Mouse (Mus musculus) neural tube, embryonic 11.5 days (tissue): ENCODE measurements around the gene Nsun2. TPM values are rescaled to one million over a fixed set of nuclear protein-coding genes. Genes with fewer than 3 reads are reported as not detected.

Experiments
- ATAC-seq: fragments of 200-750 bp; cut with Nextera tagmentation; 2 replicates; pipeline ENCODE4 v1.8.0; 2017; ENCODE audit warnings: moderate number of reproducible peaks, mild to moderate bottlenecking, moderate TSS enrichment, moderate library complexity; ENCODE audit not compliant: insufficient read depth, low FRiP score, low TSS enrichment
- DNase-seq: peaks from one replicate; pipeline ENCODE4 v3.0.0-alpha.2; 2015; ENCODE audit warnings: low spot score
- H3K27ac ChIP-seq: fragments of 300-500 bp; sonication (generic); 2 replicates; pipeline ENCODE4 v1.5.1; 2014; ENCODE audit warnings: low read depth, mild to moderate bottlenecking, low read length
- H3K27me3 ChIP-seq: fragments of 300-500 bp; sonication (generic); 2 replicates; pipeline ENCODE4 v1.6.1; 2014; ENCODE audit warnings: mild to moderate bottlenecking, low read length, mixed read lengths; ENCODE audit not compliant: control insufficient read depth, insufficient read depth
- H3K36me3 ChIP-seq: fragments of 300-500 bp; sonication (generic); 2 replicates; pipeline ENCODE4 v1.6.1; 2014; ENCODE audit warnings: mild to moderate bottlenecking, low read length, moderate library complexity, mixed read lengths; ENCODE audit not compliant: control insufficient read depth, insufficient read depth
- H3K4me1 ChIP-seq: fragments of 300-500 bp; sonication (generic); 2 replicates; pipeline ENCODE4 v1.6.1; 2014; ENCODE audit warnings: low read length, mixed read lengths; ENCODE audit not compliant: control insufficient read depth, insufficient read depth
- H3K4me2 ChIP-seq: fragments of 300-500 bp; sonication (generic); 2 replicates; pipeline ENCODE4 v1.6.1; 2014; ENCODE audit warnings: low read depth, mild to moderate bottlenecking, moderate library complexity
- H3K4me3 ChIP-seq: fragments of 300-500 bp; sonication (generic); 2 replicates; pipeline ENCODE4 v1.5.1; 2014; ENCODE audit warnings: low read depth, low read length
- H3K9ac ChIP-seq: fragments of 300-500 bp; sonication (generic); 2 replicates; pipeline ENCODE4 v1.6.1; 2014; ENCODE audit warnings: mild to moderate bottlenecking, low read length
- H3K9me3 ChIP-seq: fragments of 300-500 bp; sonication (generic); 2 replicates; pipeline ENCODE4 v1.6.1; 2016; ENCODE audit warnings: low read length; ENCODE audit not compliant: control insufficient read depth
- WGBS: fragments of 180-500 bp; shearing (Covaris S2); extraction: QIAGEN DNeasy Blood & Tissue Kit; methylation state at CpG from one replicate; pipeline ENCODE4 v1.1.7; 2014; 5-methylcytosine and 5-hydroxymethylcytosine counted together
- polyA plus RNA-seq: library from polyadenylated mRNA; unstranded; fragments of >200 nt; fragmentation: Nextera tagmentation; extraction: Ambion mirVana; gene quantifications from 2 replicates; pipeline ENCODE4 v1.2.1, GENCODE M21; 2014

The Nsun2 gene
- polyA plus RNA-seq, 1 experiment from 2014 or later: 139 TPM

DNA sequence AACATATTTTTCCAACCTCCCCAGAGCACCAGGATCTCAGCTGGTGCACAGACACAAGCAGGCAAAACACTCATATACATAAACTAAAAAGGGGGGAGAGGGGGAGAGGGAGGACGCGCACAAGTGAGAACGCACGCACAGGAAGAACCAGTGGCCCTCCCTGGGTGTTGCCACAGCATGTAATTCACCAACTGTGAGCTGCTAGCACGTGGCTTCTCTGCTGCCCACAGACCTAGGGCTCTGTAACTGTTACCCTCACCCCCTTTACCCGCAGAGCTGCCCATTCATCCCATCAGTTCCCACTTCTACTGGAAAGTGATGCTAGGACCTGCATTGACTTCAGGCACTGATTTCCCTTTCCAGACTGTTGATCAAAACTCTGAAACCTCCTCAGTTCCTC is 14.4 kb upstream of the Nsun2 start:
- Histone ChIP-seq H3K27ac (no peak overlapping the region), H3K27me3 (no peaks in the 10 kb centered on the region), H3K9me3 (no peaks in the 10 kb centered on the region), H3K36me3 (no peaks in the 10 kb centered on the region), H3K4me3 (no peak overlapping the region), H3K9ac (no peak overlapping the region), H3K4me1 (peaks cover 6% of the 10 kb centered on the region), H3K4me2 (no peak overlapping the region)
- ATAC-seq (no peak), DNase-seq (no peak)
- 80% methylated on average over 6 of the region's 6 CpGs for WGBS

DNA sequence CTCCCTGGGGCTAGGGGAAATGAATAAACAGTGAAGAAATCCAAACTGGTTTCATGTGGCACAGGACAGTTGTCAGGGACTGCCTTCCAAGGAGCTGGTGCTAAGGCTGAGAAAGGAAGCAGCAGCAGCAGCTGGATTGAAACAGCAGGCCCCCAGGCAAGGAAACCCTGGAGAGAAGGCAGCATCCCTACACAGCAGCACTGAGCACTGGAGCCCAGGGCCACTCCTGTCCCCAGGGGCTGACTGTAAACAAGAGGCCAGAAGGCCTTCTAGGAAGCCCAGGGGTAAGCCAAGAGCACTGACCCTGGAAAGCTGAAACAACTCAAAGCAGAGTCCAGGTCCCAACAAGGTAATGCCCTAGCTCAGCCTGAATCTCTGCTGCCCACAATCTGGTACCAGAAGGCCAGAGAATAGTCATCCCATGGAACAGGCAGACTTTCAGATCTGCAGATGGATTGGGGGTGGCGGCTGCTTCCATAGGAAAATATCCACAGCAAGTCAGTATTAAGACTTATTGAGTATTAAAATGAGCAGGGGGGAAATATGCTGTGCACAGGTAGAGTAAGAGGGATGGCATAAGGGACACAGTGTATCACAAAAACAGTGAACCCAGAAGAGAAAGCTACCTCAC is 11.3 kb upstream of the Nsun2 start:
- Histone ChIP-seq H3K9ac (no peak overlapping the region), H3K4me1 (peaks cover 10% of the 10 kb centered on the region)

GRCm38 (mm10) chr13:69523444-69524157 is 9.9 kb upstream of the Nsun2 start:
- ATAC-seq (no peak), DNase-seq (no peak)
- Histone ChIP-seq H3K27ac (no peak overlapping the region), H3K4me3 (no peak overlapping the region), H3K36me3 (no peaks in the 10 kb centered on the region), H3K9ac (no peak overlapping the region), H3K9me3 (no peaks in the 10 kb centered on the region), H3K4me2 (no peak overlapping the region), H3K4me1 (peaks cover 15% of the 10 kb centered on the region), H3K27me3 (no peaks in the 10 kb centered on the region)
- WGBS: 59% methylated on average over 14 of the region's 14 CpGs

More for the DNA sequence above, 11.3 kb upstream of the Nsun2 start:
- no peaks in the 10 kb centered on the region for H3K9me3 ChIP-seq
- 85% methylated on average over 1 of the region's 1 CpGs for WGBS
- no peak overlapping the region for H3K4me2 ChIP-seq
- H3K27ac ChIP-seq: no peak overlapping the region
- no peak overlapping the region for H3K4me3 ChIP-seq
- DNase-seq (no peak), ATAC-seq (no peak)
- no peaks in the 10 kb centered on the region for H3K27me3 ChIP-seq
- no peaks in the 10 kb centered on the region for H3K36me3 ChIP-seq

- Histone ChIP-seq H3K4me1 (peaks cover 15% of the 10 kb centered on the region), H3K9ac (no peak overlapping the region), H3K36me3 (no peaks in the 10 kb centered on the region)
These were observed 9.4 kb upstream of the Nsun2 start for GRCm38 (mm10) chr13:69524158-69524530.

DNA sequence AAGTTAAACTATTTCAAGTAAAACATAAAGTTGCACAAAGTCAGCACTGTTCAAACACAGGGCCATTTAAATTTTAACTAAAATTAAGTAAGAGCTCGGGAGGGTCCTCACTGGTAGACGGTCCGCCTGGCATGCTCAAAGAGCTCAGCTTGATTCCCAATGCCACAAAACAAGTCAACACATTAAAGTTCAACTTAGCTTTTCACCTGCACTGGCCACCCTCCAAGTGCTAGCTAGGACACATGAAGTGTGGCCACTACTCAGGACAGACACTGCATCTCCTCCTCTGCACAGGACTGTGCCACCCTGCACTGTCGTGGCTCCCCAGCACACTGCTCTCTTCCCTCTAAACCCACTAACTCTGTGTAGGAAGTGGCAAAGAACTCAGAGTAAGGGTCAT is 7.7 kb upstream of the Nsun2 start:
- 70% methylated on average over 4 of the region's 4 CpGs for WGBS

More at GRCm38 (mm10) chr13:69524158-69524530, 9.4 kb upstream of the Nsun2 start:
- 74% methylated on average over 2 of the region's 2 CpGs for WGBS
- H3K9me3 ChIP-seq: no peaks in the 10 kb centered on the region
- no peak overlapping the region for H3K27ac ChIP-seq
- no peak for ATAC-seq
- H3K4me2 ChIP-seq: no peak overlapping the region
- H3K4me3 ChIP-seq: no peak overlapping the region
- no peaks in the 10 kb centered on the region for H3K27me3 ChIP-seq
- no peak for DNase-seq

GRCm38 (mm10) chr13:69528531-69528930 is 5.0 kb upstream of the Nsun2 start:
- Histone ChIP-seq H3K4me3 (no peak overlapping the region), H3K36me3 (no peaks in the 10 kb centered on the region; the same call in 1 of the 2 replicates), H3K4me2 (no peak overlapping the region), H3K27me3 (no peaks in the 10 kb centered on the region), H3K9me3 (no peaks in the 10 kb centered on the region), H3K27ac (no peak overlapping the region), H3K9ac (no peak overlapping the region), H3K4me1 (peaks cover 34% of the 10 kb centered on the region)
- ATAC-seq (no peak), DNase-seq (no peak)
- WGBS: 84% methylated on average over 7 of the region's 7 CpGs

More for the DNA sequence above, 7.7 kb upstream of the Nsun2 start:
- H3K4me1 ChIP-seq: peaks cover 20% of the 10 kb centered on the region
- H3K4me2 ChIP-seq: no peak overlapping the region
- H3K4me3 ChIP-seq: no peak overlapping the region
- H3K9ac ChIP-seq: no peak overlapping the region
- no peaks in the 10 kb centered on the region for H3K9me3 ChIP-seq
- H3K36me3 ChIP-seq: no peaks in the 10 kb centered on the region; the same call in 1 of the 2 replicates
- no peak for DNase-seq
- no peak overlapping the region for H3K27ac ChIP-seq
- no peaks in the 10 kb centered on the region for H3K27me3 ChIP-seq
- no peak for ATAC-seq

DNA sequence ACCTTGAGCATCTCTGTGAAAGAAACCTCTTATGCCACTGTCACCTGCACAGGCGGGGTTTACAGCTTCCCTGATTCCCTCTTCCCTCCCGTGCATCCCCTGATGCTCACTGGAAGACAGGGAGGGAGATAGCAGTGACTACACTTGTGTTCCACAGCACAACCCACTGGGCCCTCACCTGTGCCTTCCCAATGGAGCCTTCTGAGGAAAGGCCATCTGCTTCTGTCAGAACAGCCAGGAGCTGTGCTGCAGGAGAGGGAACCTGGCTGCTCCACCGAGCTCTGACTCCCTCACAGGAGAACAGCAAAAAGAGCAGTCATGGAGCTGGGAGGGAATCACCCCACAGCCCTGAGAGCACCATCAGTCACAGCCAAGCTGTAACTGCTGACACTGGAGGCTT is 3.4 kb upstream of the Nsun2 start:
- ATAC-seq: no peak
- Histone ChIP-seq H3K4me3 (0 out of 2 replicates have a peak overlapping the region, but pooled peaks have one; percentile 2), H3K9me3 (no peaks in the 10 kb centered on the region), H3K4me2 (no peak overlapping the region), H3K36me3 (no peaks in the 10 kb centered on the region; the same call in 1 of the 2 replicates), H3K27ac (no peak overlapping the region), H3K4me1 (peaks cover 34% of the 10 kb centered on the region), H3K9ac (no peak overlapping the region), H3K27me3 (no peaks in the 10 kb centered on the region)
- DNase-seq: no peak
- 86% methylated on average over 3 of the region's 3 CpGs for WGBS

- Histone ChIP-seq H3K27ac (no peak overlapping the region), H3K9me3 (no peaks in the 10 kb centered on the region), H3K4me2 (peak overlapping the region; percentile 90), H3K9ac (no peak overlapping the region), H3K4me3 (no peak overlapping the region), H3K27me3 (no peaks in the 10 kb centered on the region), H3K36me3 (no peaks in the 10 kb centered on the region; the same call in 1 of the 2 replicates), H3K4me1 (peaks cover 32% of the 10 kb centered on the region)
- ATAC-seq: no peak
- DNase-seq: no peak
- WGBS: 88% methylated on average over 6 of the region's 6 CpGs
These were observed 2.6 kb upstream of the Nsun2 start for GRCm38 (mm10) chr13:69530951-69531350.

GRCm38 (mm10) chr13:69531431-69531830 is 2.1 kb upstream of the Nsun2 start:
- no peak overlapping the region for H3K27ac ChIP-seq
- ATAC-seq (no peak), DNase-seq (no peak)
- H3K27me3 ChIP-seq: no peaks in the 10 kb centered on the region
- H3K4me3 ChIP-seq: peak overlapping the region; percentile 96
- H3K4me1 ChIP-seq: peaks cover 29% of the 10 kb centered on the region
- 61% methylated on average over 6 of the region's 6 CpGs for WGBS
- no peaks in the 10 kb centered on the region for H3K9me3 ChIP-seq
- peak overlapping the region; percentile 90 for H3K4me2 ChIP-seq
- H3K9ac ChIP-seq: no peak overlapping the region
- H3K36me3 ChIP-seq: no peaks in the 10 kb centered on the region; the same call in 1 of the 2 replicates
